Mouse (Mus musculus) megakaryocyte, embryonic 14.5 days (primary cell): ENCODE data around the gene Cpsf6.

Experiments
- FLI1 ChIP-seq: IDR thresholded peaks from 2 replicates; pipeline ENCODE4 v1.6.1; 2012; ENCODE audit warnings: low read length, inconsistent platforms, mixed read lengths
- GATA1 ChIP-seq: IDR thresholded peaks from 3 replicates; pipeline ENCODE4 v1.6.1; 2012; ENCODE audit warnings: mixed read lengths, low read length, inconsistent platforms, borderline replicate concordance

- TF ChIP-seq GATA1 = no peak
- no peak for TF ChIP-seq FLI1
Observed at GRCm38 (mm10) chr10:117299106-117299505, 80.7 kb downstream of the Cpsf6 start.
